Mouse (Mus musculus): Measurements from ENCODE around the gene Slc45a2.

DNA sequence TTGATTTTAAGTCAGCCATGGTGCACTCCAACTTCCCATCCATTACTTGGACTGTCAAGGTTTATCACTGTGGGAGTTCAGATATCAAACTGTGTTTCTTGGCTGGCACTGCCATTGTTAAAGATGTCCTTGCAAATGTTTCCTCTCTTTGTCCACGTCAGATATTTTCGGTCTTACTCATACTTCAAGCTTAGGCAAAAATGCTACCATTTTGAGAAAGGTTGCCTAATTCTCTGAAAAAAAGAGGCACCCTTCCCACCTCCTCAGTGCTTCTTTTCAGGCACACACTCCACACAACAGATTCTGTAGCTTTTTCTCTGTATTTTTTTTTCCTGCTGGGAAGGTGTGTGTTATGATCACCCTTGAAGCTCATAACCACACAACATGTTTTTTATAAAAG is 40.7 kb downstream of the Slc45a2 start:
- no peak for TF ChIP-seq CTCF (IDR thresholded peaks at IDR 0.05; ENCODE audit: low read depth, low read length)
- TF ChIP-seq GATA1 (IDR thresholded peaks at IDR 0.05; ENCODE audit: borderline replicate concordance, low read length): no peak
- no peak for TF ChIP-seq TAL1 (conservative IDR thresholded peaks at IDR 0.05; ENCODE audit: low read depth, low read length)
- TF ChIP-seq POLR2AphosphoS5 (IDR thresholded peaks at IDR 0.05; ENCODE audit: insufficient replicate concordance, low read depth, low read length): no peak
- no peak for TF ChIP-seq GATA2 (IDR thresholded peaks at IDR 0.05; ENCODE audit: borderline replicate concordance, low read depth, low read length)

Measured in G1E (cell line).